Mouse (Mus musculus) neural tube, embryonic 15.5 days (tissue): ENCODE measurements at regions not wholly inside any gene's neighbourhood (a gene's known extent, or its start where the extent isn't known, plus 50 kb on each side); places are given as distances from the start of the nearest gene placed in this dataset.

Experiments
- ATAC-seq: fragments of 200-750 bp; cut with Nextera tagmentation; 2 replicates; pipeline ENCODE4 v1.8.0; 2017; ENCODE audit warnings: mild to moderate bottlenecking, moderate TSS enrichment, moderate library complexity; ENCODE audit not compliant: low FRiP score
- H3K27ac ChIP-seq: fragments of 300-500 bp; sonication (generic); replicated peaks from 2 replicates; pipeline ENCODE4 v1.5.1; 2015; ENCODE audit warnings: mild to moderate bottlenecking, inconsistent platforms
- H3K27me3 ChIP-seq: fragments of 300-500 bp; sonication (generic); replicated peaks from 2 replicates; pipeline ENCODE4 v1.6.1; 2015; ENCODE audit warnings: inconsistent platforms
- H3K36me3 ChIP-seq: fragments of 300-500 bp; sonication (generic); 2 replicates; pipeline ENCODE4 v1.6.1; 2015; ENCODE audit warnings: inconsistent platforms
- H3K4me1 ChIP-seq: fragments of 300-500 bp; sonication (generic); 2 replicates; pipeline ENCODE4 v1.6.1; 2015; ENCODE audit warnings: inconsistent platforms
- H3K4me2 ChIP-seq: fragments of 300-500 bp; sonication (generic); 2 replicates; pipeline ENCODE4 v1.6.1; 2015; ENCODE audit warnings: inconsistent platforms, mild to moderate bottlenecking, moderate library complexity
- H3K4me3 ChIP-seq: fragments of 300-500 bp; sonication (generic); replicated peaks from 2 replicates; pipeline ENCODE4 v1.5.1; 2015; ENCODE audit warnings: mild to moderate bottlenecking, inconsistent platforms
- H3K9ac ChIP-seq: fragments of 300-500 bp; sonication (generic); replicated peaks from 2 replicates; pipeline ENCODE4 v1.6.1; 2015; ENCODE audit warnings: mild to moderate bottlenecking, inconsistent platforms
- H3K9me3 ChIP-seq: fragments of 300-500 bp; sonication (generic); replicated peaks from 2 replicates; pipeline ENCODE4 v1.6.1; 2016; ENCODE audit warnings: inconsistent platforms
- WGBS: fragments of 180-500 bp; shearing (Covaris S2); methylation state at CpG from one replicate; pipeline ENCODE4 v1.1.7; 2015; ENCODE audit warnings: mixed read lengths; 5-methylcytosine and 5-hydroxymethylcytosine counted together

- no peaks in the 10 kb centered on the region for H3K27me3 ChIP-seq
- no peaks in the 10 kb centered on the region for H3K9me3 ChIP-seq
- no peak overlapping the region for H3K9ac ChIP-seq
- 93% methylated on average over 5 of the region's 5 CpGs for WGBS
- H3K4me1 ChIP-seq, result no peaks in the 10 kb centered on the region
- H3K4me3 ChIP-seq, result no peak overlapping the region
- H3K27ac ChIP-seq, result no peak overlapping the region
- no peak overlapping the region for H3K4me2 ChIP-seq
- ATAC-seq, result no peak
- no peaks in the 10 kb centered on the region for H3K36me3 ChIP-seq
Measured at GRCm38 (mm10) chr10:67439844-67440243, 95.4 kb upstream of the Egr2 start.

- Histone ChIP-seq H3K9me3 (no peaks in the 10 kb centered on the region), H3K4me2 (no peak overlapping the region), H3K4me3 (no peak overlapping the region), H3K27me3 (no peaks in the 10 kb centered on the region), H3K4me1 (no peaks in the 10 kb centered on the region), H3K9ac (no peak overlapping the region), H3K36me3 (no peaks in the 10 kb centered on the region), H3K27ac (no peak overlapping the region)
- WGBS, result 77% methylated on average over 7 of the region's 7 CpGs
- no peak for ATAC-seq
Measured at GRCm38 (mm10) chr10:67441243-67441642, 94.0 kb upstream of the Egr2 start.

GRCm38 (mm10) chr10:67448875-67449274 is 86.4 kb upstream of the Egr2 start:
- no peaks in the 10 kb centered on the region for H3K4me1 ChIP-seq
- 84% methylated on average over 6 of the region's 6 CpGs for WGBS
- H3K9me3 ChIP-seq, result no peaks in the 10 kb centered on the region
- no peak overlapping the region for H3K4me3 ChIP-seq
- no peak overlapping the region for H3K27ac ChIP-seq
- H3K36me3 ChIP-seq, result no peaks in the 10 kb centered on the region
- no peak overlapping the region for H3K4me2 ChIP-seq
- H3K9ac ChIP-seq, result no peak overlapping the region
- no peaks in the 10 kb centered on the region for H3K27me3 ChIP-seq
- no peak for ATAC-seq

- H3K27ac ChIP-seq, result no peak overlapping the region
- no peaks in the 10 kb centered on the region for H3K36me3 ChIP-seq
- ATAC-seq, result no peak
- H3K9ac ChIP-seq, result no peak overlapping the region
- H3K9me3 ChIP-seq, result no peaks in the 10 kb centered on the region
- no peak overlapping the region for H3K4me3 ChIP-seq
- H3K27me3 ChIP-seq, result no peaks in the 10 kb centered on the region
- WGBS, result 20% methylated on average over 7 of the region's 7 CpGs
- H3K4me2 ChIP-seq, result no peak overlapping the region
- 0 out of 2 replicates have a peak, but pooled peaks cover 4% of the 10 kb centered on the region for H3K4me1 ChIP-seq
Measured at GRCm38 (mm10) chr10:67454149-67454548, 81.1 kb upstream of the Egr2 start.

GRCm38 (mm10) chr10:67458447-67459272 is 76.6 kb upstream of the Egr2 start:
- Histone ChIP-seq H3K27me3 (no peaks in the 10 kb centered on the region), H3K36me3 (no peaks in the 10 kb centered on the region), H3K4me2 (peak overlapping the region; percentile 5), H3K4me3 (no peak overlapping the region), H3K9ac (no peak overlapping the region), H3K27ac (no peak overlapping the region), H3K9me3 (no peaks in the 10 kb centered on the region), H3K4me1 (0 out of 2 replicates have a peak, but pooled peaks cover 4% of the 10 kb centered on the region)
- 0 out of 2 replicates have a peak, but pooled peaks have one; percentile 45 for ATAC-seq
- 37% methylated on average over 22 of the region's 22 CpGs for WGBS

GRCm38 (mm10) chr10:67461321-67461720 is 74.0 kb upstream of the Egr2 start:
- Histone ChIP-seq H3K4me1 (0 out of 2 replicates have a peak, but pooled peaks cover 4% of the 10 kb centered on the region), H3K4me2 (no peak overlapping the region), H3K27me3 (no peaks in the 10 kb centered on the region), H3K36me3 (no peaks in the 10 kb centered on the region), H3K27ac (no peak overlapping the region), H3K9ac (no peak overlapping the region), H3K9me3 (no peaks in the 10 kb centered on the region), H3K4me3 (no peak overlapping the region)
- ATAC-seq, result no peak
- WGBS, result 78% methylated on average over 1 of the region's 1 CpGs

GRCm38 (mm10) chr10:67461862-67462261 is 73.4 kb upstream of the Egr2 start:
- WGBS, result 50% methylated on average over 1 of the region's 1 CpGs

GRCm38 (mm10) chr10:67468724-67469123 is 66.6 kb upstream of the Egr2 start:
- no peak overlapping the region for H3K27ac ChIP-seq
- H3K27me3 ChIP-seq, result no peaks in the 10 kb centered on the region
- no peak overlapping the region for H3K4me3 ChIP-seq
- H3K4me1 ChIP-seq, result no peaks in the 10 kb centered on the region
- no peaks in the 10 kb centered on the region for H3K36me3 ChIP-seq
- WGBS, result 56% methylated on average over 8 of the region's 8 CpGs
- H3K4me2 ChIP-seq, result no peak overlapping the region
- no peak overlapping the region for H3K9ac ChIP-seq
- no peak for ATAC-seq
- H3K9me3 ChIP-seq, result no peaks in the 10 kb centered on the region

More at GRCm38 (mm10) chr10:67461862-67462261, 73.4 kb upstream of the Egr2 start:
- Histone ChIP-seq H3K27ac (no peak overlapping the region), H3K4me2 (no peak overlapping the region), H3K4me3 (no peak overlapping the region), H3K9ac (no peak overlapping the region), H3K9me3 (no peaks in the 10 kb centered on the region), H3K4me1 (0 out of 2 replicates have a peak, but pooled peaks cover 4% of the 10 kb centered on the region), H3K27me3 (no peaks in the 10 kb centered on the region), H3K36me3 (no peaks in the 10 kb centered on the region)
- no peak for ATAC-seq

GRCm38 (mm10) chr10:67473016-67473415 is 62.3 kb upstream of the Egr2 start:
- Histone ChIP-seq H3K9ac (no peak overlapping the region), H3K4me3 (no peak overlapping the region), H3K9me3 (no peaks in the 10 kb centered on the region), H3K27ac (no peak overlapping the region), H3K27me3 (no peaks in the 10 kb centered on the region), H3K36me3 (no peaks in the 10 kb centered on the region), H3K4me1 (no peaks in the 10 kb centered on the region), H3K4me2 (no peak overlapping the region)
- no peak for ATAC-seq
- WGBS, result 93% methylated on average over 6 of the region's 6 CpGs

GRCm38 (mm10) chr10:67474336-67474735 is 60.9 kb upstream of the Egr2 start:
- no peak overlapping the region for H3K9ac ChIP-seq
- ATAC-seq, result no peak
- H3K4me3 ChIP-seq, result no peak overlapping the region
- H3K4me2 ChIP-seq, result no peak overlapping the region
- H3K27me3 ChIP-seq, result no peaks in the 10 kb centered on the region
- H3K36me3 ChIP-seq, result no peaks in the 10 kb centered on the region
- 76% methylated on average over 2 of the region's 2 CpGs for WGBS
- H3K9me3 ChIP-seq, result no peaks in the 10 kb centered on the region
- no peak overlapping the region for H3K27ac ChIP-seq
- no peaks in the 10 kb centered on the region for H3K4me1 ChIP-seq

GRCm38 (mm10) chr10:67482268-67482667 is 53.0 kb upstream of the Egr2 start:
- H3K9ac ChIP-seq, result no peak overlapping the region
- no peaks in the 10 kb centered on the region for H3K4me1 ChIP-seq
- no peaks in the 10 kb centered on the region for H3K36me3 ChIP-seq
- WGBS, result 63% methylated on average over 14 of the region's 14 CpGs
- H3K9me3 ChIP-seq, result no peaks in the 10 kb centered on the region
- H3K27ac ChIP-seq, result no peak overlapping the region
- H3K27me3 ChIP-seq, result no peaks in the 10 kb centered on the region
- no peak overlapping the region for H3K4me3 ChIP-seq
- no peak overlapping the region for H3K4me2 ChIP-seq
- ATAC-seq, result no peak

- no peak for ATAC-seq
- H3K36me3 ChIP-seq, result no peaks in the 10 kb centered on the region
- H3K9me3 ChIP-seq, result no peaks in the 10 kb centered on the region
- H3K27ac ChIP-seq, result no peak overlapping the region
- H3K9ac ChIP-seq, result no peak overlapping the region
- no peak overlapping the region for H3K4me2 ChIP-seq
- no peaks in the 10 kb centered on the region for H3K4me1 ChIP-seq
- H3K4me3 ChIP-seq, result no peak overlapping the region
- no peaks in the 10 kb centered on the region for H3K27me3 ChIP-seq
- 84% methylated on average over 7 of the region's 7 CpGs for WGBS
Measured at GRCm38 (mm10) chr10:67483371-67483770, 51.9 kb upstream of the Egr2 start.
